Mouse (Mus musculus) hindbrain, postnatal 0 days (tissue): ENCODE measurements at regions not wholly inside any gene's neighbourhood (a gene's known extent, or its start where the extent isn't known, plus 50 kb on each side); places are given as distances from the start of the nearest gene placed in this dataset.
A peak's percentile ranks its signal among the peaks of the same experiment; 100 is the strongest.
"Not testable (repeated sequence)": the region's sequence is repeated elsewhere in the genome, so short reads cannot be mapped to it uniquely, and the experiment has no call there.

ENCODE experiments used
- ATAC-seq: fragments of 200-750 bp; cut with Nextera tagmentation; 2 replicates; pipeline ENCODE4 v1.8.0; 2017; ENCODE audit warnings: mild to moderate bottlenecking, moderate TSS enrichment, moderate library complexity
- DNase-seq: peaks from one replicate; pipeline ENCODE4 v3.0.0-alpha.2; 2015; ENCODE audit warnings: low spot score
- H3K27ac ChIP-seq: fragments of 300-500 bp; sonication (generic); 2 replicates; pipeline ENCODE4 v1.5.1; 2014; ENCODE audit warnings: mild to moderate bottlenecking
- H3K27me3 ChIP-seq: fragments of 300-500 bp; sonication (generic); 2 replicates; pipeline ENCODE4 v1.6.1; 2014; ENCODE audit warnings: low read length, mixed read lengths; ENCODE audit not compliant: insufficient read depth
- H3K36me3 ChIP-seq: fragments of 300-500 bp; sonication (generic); 2 replicates; pipeline ENCODE4 v1.6.1; 2014; ENCODE audit warnings: low read length, mixed read lengths; ENCODE audit not compliant: insufficient read depth
- H3K4me1 ChIP-seq: fragments of 300-500 bp; sonication (generic); 2 replicates; pipeline ENCODE4 v1.6.1; 2014; ENCODE audit warnings: antibody characterized with exemption, low read length, mixed read lengths; ENCODE audit not compliant: insufficient read depth
- H3K4me2 ChIP-seq: fragments of 300-500 bp; sonication (generic); 2 replicates; pipeline ENCODE4 v1.6.1; 2014; ENCODE audit warnings: low read depth, mild to moderate bottlenecking, low read length, moderate library complexity, mixed read lengths
- H3K4me3 ChIP-seq: fragments of 300-500 bp; sonication (generic); 2 replicates; pipeline ENCODE4 v1.5.1; 2014; ENCODE audit warnings: low read length
- H3K9ac ChIP-seq: fragments of 300-500 bp; sonication (generic); replicated peaks from 2 replicates; pipeline ENCODE4 v1.6.1; 2014; ENCODE audit warnings: mild to moderate bottlenecking, low read length, moderate library complexity, mixed read lengths
- H3K9me3 ChIP-seq: fragments of 300-500 bp; sonication (generic); 2 replicates; pipeline ENCODE4 v1.6.1; 2016; ENCODE audit warnings: low read length, mixed read lengths
- CTCF ChIP-seq: IDR thresholded peaks from 2 replicates; pipeline ENCODE4 v1.5.1; 2016; ENCODE audit warnings: antibody characterized with exemption, control low read depth, low read depth
- WGBS: fragments of 180-500 bp; shearing (Covaris S2); extraction: QIAGEN DNeasy Blood & Tissue Kit; methylation state at CpG from one replicate; pipeline ENCODE4 v1.1.7; 2014; 5-methylcytosine and 5-hydroxymethylcytosine counted together

DNA sequence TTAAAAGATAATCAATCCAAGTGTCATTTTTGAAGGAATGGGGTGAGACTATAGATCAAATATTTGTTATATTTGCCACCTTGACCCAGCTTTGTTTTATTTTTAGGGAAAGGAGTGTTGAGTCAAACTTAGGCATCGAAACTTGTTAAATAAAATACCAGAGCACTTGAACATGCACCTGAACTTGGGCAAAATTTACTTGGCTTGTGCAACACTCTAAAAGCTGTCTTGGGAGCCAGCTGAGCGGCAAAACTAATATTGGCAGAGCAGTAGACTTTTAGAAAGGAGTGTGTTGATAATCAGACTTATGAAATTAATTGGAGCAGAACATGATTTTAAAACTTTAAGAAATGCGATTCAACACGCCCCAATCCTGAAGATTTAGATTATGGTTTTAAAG lies 346.7 kb downstream of the Samd5 start:
- ATAC-seq, result no peak
- WGBS, result 85% methylated on average over 4 of the region's 4 CpGs
- no peak for TF ChIP-seq CTCF

GRCm38 (mm10) chr10:9327881-9328280 lies 347.1 kb downstream of the Samd5 start:
- not testable (repeated sequence) for H3K9ac ChIP-seq, H3K4me1 ChIP-seq, H3K4me2 ChIP-seq, H3K4me3 ChIP-seq, H3K27ac ChIP-seq, H3K9me3 ChIP-seq, H3K36me3 ChIP-seq, ATAC-seq, H3K27me3 ChIP-seq
- WGBS, result 78% methylated on average over 4 of the region's 4 CpGs
- DNase-seq, result peak; percentile 77

More for the DNA sequence above, 346.7 kb downstream of the Samd5 start:
- DNase-seq, result no peak
- H3K9ac ChIP-seq, result no peak overlapping the region
- no peaks in the 10 kb centered on the region for H3K27me3 ChIP-seq
- H3K4me1 ChIP-seq, result peaks cover 5% of the 10 kb centered on the region; the same call in 1 of the 2 replicates
- no peaks in the 10 kb centered on the region for H3K9me3 ChIP-seq
- no peak overlapping the region for H3K4me2 ChIP-seq
- H3K36me3 ChIP-seq, result no peaks in the 10 kb centered on the region
- no peak overlapping the region for H3K4me3 ChIP-seq
- no peak overlapping the region for H3K27ac ChIP-seq

DNA sequence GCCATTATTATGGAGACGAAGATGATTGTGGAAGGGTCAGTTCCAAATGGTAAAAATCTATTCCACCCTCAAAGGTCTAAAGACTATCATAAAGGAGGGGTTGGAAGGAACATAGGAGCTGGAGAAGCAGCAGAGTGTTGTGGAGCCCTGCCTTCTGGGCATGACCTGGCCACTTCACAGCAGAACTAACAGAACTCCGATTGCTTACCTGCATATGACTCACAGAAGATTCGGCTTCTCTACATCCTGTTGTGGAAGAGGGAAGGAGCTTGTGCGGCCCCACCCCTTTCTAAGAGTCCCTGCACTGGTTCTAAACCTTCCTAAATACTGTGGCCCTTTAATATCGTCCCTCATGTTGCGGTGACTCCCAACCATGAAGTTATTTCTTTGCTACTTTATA lies 362.7 kb downstream of the Samd5 start:
- Histone ChIP-seq H3K4me1 (peaks cover 4% of the 10 kb centered on the region), H3K36me3 (no peaks in the 10 kb centered on the region), H3K9ac (no peak overlapping the region), H3K4me2 (no peak overlapping the region), H3K27ac (no peak overlapping the region), H3K27me3 (no peaks in the 10 kb centered on the region), H3K4me3 (no peak overlapping the region), H3K9me3 (no peaks in the 10 kb centered on the region)
- ATAC-seq (no peak), DNase-seq (no peak)
- no peak for TF ChIP-seq CTCF
- WGBS, result 91% methylated on average over 6 of the region's 6 CpGs

- Histone ChIP-seq H3K4me2 (no peak overlapping the region), H3K9me3 (no peaks in the 10 kb centered on the region), H3K9ac (no peak overlapping the region), H3K4me3 (no peak overlapping the region), H3K27me3 (no peaks in the 10 kb centered on the region), H3K27ac (no peak overlapping the region), H3K4me1 (peaks cover 4% of the 10 kb centered on the region), H3K36me3 (no peaks in the 10 kb centered on the region)
- WGBS, result 60% methylated on average over 5 of the region's 5 CpGs
- ATAC-seq, result no peak
- no peak for DNase-seq
- no peak for TF ChIP-seq CTCF
Measured at GRCm38 (mm10) chr10:9310346-9310745, 364.7 kb downstream of the Samd5 start.

GRCm38 (mm10) chr10:9296055-9296454 lies 379.0 kb downstream of the Samd5 start:
- ATAC-seq (no peak), DNase-seq (no peak)
- no peaks in the 10 kb centered on the region for H3K9me3 ChIP-seq
- 52% methylated on average over 1 of the region's 1 CpGs for WGBS
- TF ChIP-seq CTCF, result no peak
- no peak overlapping the region for H3K4me3 ChIP-seq
- H3K36me3 ChIP-seq, result no peaks in the 10 kb centered on the region
- H3K4me2 ChIP-seq, result no peak overlapping the region
- H3K4me1 ChIP-seq, result no peaks in the 10 kb centered on the region
- H3K27me3 ChIP-seq, result no peaks in the 10 kb centered on the region
- H3K9ac ChIP-seq, result no peak overlapping the region
- H3K27ac ChIP-seq, result no peak overlapping the region

- 54% methylated on average over 1 of the region's 1 CpGs for WGBS
- Histone ChIP-seq H3K9ac (no peak overlapping the region), H3K4me3 (no peak overlapping the region), H3K9me3 (no peaks in the 10 kb centered on the region), H3K27ac (no peak overlapping the region), H3K4me1 (no peaks in the 10 kb centered on the region), H3K4me2 (no peak overlapping the region), H3K27me3 (no peaks in the 10 kb centered on the region), H3K36me3 (no peaks in the 10 kb centered on the region)
- TF ChIP-seq CTCF, result no peak
- DNase-seq, result peak; percentile 38
- ATAC-seq, result no peak
Measured at GRCm38 (mm10) chr10:9295269-9295668, 379.7 kb downstream of the Samd5 start.

DNA sequence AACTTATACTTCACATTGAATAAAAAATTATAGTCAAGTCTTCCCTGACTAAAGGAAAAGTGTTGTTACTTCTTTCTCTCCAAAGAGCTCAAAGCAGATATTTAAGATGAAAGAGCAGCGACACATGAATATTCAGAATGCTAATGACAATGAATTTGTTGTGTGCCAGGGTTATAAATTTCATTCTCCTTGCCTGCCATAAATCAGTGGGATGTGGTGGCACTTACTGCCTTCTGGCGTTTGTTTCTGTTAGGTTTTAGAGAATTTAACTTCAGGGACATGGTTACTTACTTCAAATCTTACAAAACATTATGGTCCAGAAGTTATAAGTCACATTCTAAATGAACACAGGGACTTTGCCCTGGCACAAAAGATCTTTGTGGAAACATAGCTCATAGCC lies 380.4 kb downstream of the Samd5 start:
- Histone ChIP-seq H3K27ac (no peak overlapping the region), H3K4me3 (no peak overlapping the region), H3K9ac (no peak overlapping the region), H3K9me3 (no peaks in the 10 kb centered on the region), H3K36me3 (no peaks in the 10 kb centered on the region), H3K27me3 (no peaks in the 10 kb centered on the region), H3K4me2 (no peak overlapping the region), H3K4me1 (no peaks in the 10 kb centered on the region)
- DNase-seq (no peak), ATAC-seq (no peak)
- no peak for TF ChIP-seq CTCF
- 72% methylated on average over 2 of the region's 2 CpGs for WGBS
